Mouse (Mus musculus): ENCODE results near the gene Rtn4r. TPM values are rescaled to one million over a fixed set of nuclear protein-coding genes. Genes with fewer than 3 reads are reported as not detected.
A peak's percentile ranks its signal among the peaks of the same experiment; 100 is the strongest.

The Rtn4r gene
- polyA plus RNA-seq, 1 experiment from 2014 or later = 15.6 TPM

DNA sequence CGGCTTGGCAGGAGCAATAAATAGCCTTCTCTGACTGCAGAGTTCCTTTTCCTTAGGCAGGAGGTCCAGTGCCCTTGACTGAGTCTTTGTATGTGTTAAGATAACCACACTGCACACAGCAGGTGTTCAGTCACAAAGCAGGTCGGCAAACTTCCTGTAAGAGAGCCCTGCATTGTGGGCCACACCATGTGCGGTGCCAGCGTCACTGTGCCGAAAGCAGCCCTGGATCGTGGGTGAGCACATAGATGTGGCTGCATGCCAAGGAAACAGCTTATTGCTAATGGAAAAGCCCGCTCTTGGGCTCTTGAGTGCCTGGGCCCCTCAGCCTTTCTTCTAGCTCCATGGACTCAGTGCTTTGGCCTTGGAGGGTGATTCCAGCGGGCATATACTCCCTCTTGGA is 16.8 kb downstream of the Rtn4r start:
- H3K9ac ChIP-seq (ENCODE audit: low read depth, low read length) = no peak overlapping the region
- 36% methylated on average over 8 of the region's 8 CpGs for WGBS
- no peaks in the 10 kb centered on the region for H3K9me3 ChIP-seq (ENCODE audit: control insufficient read depth, low read length)
- no peaks in the 10 kb centered on the region for H3K27me3 ChIP-seq (replicated peaks; ENCODE audit: control insufficient read depth, insufficient read depth, low read length)
- peak; percentile 28; the same call in 1 of the 2 replicates for ATAC-seq
- H3K4me2 ChIP-seq (ENCODE audit: low read length) = no peak overlapping the region
- H3K4me3 ChIP-seq (ENCODE audit: low read length) = no peak overlapping the region
- H3K4me1 ChIP-seq (ENCODE audit: control insufficient read depth, insufficient read depth, low read depth, low read length) = peaks cover 29% of the 10 kb centered on the region
- H3K27ac ChIP-seq (ENCODE audit: low read depth, low read length) = peak overlapping the region; percentile 51; the same call in 1 of the 2 replicates
- no peaks in the 10 kb centered on the region for H3K36me3 ChIP-seq (ENCODE audit: control insufficient read depth, insufficient read depth, low read length)

DNA sequence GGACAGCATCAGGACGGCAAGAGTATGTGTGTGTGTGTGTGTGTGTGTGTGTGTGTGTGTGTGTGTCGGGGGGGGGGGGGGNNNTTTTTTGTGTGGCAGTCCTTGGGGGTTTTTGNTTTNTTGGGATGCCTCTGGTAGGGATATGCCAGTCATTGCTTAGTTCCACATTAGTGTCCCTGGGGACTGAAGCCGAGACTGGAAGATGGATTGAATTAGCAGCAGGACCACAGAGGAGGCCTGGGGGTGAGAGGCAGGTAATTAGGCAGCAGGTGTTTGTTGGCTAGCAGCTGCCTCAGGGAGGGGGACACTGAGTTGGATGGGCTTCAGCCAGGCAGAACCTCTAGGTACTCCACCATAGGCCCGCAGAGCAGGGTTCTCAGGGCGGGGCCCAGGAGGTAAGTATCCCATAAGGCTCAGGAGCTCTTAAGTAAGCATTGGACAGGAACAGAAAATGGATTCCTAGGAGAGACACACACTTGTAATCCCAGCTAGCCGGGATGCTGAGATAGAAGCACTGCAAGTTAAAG is 18.0 kb downstream of the Rtn4r start:
- Histone ChIP-seq H3K4me2 (ENCODE audit: low read length) (no peak overlapping the region), H3K4me1 (ENCODE audit: control insufficient read depth, insufficient read depth, low read depth, low read length) (peaks cover 34% of the 10 kb centered on the region), H3K9me3 (ENCODE audit: control insufficient read depth, low read length) (no peaks in the 10 kb centered on the region), H3K36me3 (ENCODE audit: control insufficient read depth, insufficient read depth, low read length) (no peaks in the 10 kb centered on the region), H3K4me3 (ENCODE audit: low read length) (no peak overlapping the region), H3K27me3 (replicated peaks; ENCODE audit: control insufficient read depth, insufficient read depth, low read length) (no peaks in the 10 kb centered on the region), H3K27ac (ENCODE audit: low read depth, low read length) (no peak overlapping the region), H3K9ac (ENCODE audit: low read depth, low read length) (no peak overlapping the region; the same call in 1 of the 2 replicates)
- 61% methylated on average over 4 of the region's 6 CpGs for WGBS
- ATAC-seq = no peak

DNA sequence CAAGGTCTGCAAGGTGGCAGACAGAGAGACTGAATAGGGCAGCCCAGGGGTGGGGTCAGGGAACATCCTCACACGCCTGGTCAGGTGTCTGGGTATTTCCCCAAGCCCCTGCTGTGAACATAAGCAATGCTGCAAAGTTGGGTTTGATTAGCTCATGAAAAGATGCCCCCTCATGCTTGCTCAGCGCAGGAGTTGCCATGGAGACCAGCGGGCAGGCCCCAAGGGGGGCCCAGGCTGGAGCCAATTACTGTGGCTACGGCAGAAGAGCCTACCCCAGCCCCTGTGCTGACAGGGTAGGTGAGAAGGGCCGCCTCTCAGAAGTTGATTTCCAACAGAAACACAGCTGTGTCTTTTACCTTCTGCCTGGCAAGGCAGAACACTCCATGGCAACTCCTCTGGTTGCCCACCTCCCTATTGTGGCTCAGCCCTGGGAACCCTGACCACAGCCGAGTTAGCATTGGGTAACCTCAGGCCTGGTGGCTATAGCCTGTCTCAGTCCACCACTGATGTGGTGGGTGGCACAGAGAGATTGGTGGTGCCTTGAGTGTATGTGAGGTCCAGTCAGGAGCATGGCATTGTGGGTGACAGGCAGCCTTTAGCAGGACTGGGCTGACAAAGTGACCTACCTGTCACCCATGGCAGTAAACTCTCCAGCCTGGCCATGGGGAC is 20.9 kb downstream of the Rtn4r start:
- peak; percentile 62 for ATAC-seq
- WGBS = 8% methylated on average over 6 of the region's 6 CpGs

DNA sequence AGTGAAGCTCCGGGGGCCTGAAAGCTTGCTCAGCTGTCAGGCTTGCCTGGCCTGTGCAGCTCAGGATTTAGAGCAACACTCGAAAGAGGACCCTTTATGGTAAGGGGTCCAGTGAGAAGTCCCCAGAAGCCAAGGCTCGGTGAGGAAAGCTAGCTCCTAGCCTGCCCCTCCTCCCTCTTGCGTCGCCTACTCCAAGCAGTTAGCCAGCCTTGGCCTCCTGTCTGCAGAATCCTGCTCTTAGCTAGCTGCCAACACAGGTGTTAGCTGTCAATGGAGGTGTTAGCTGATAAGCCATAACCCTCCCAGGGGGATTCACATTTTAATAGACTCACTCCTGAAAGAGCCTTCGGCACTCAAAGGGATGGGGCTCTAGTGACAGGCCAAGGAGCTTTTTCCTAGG is 21.8 kb downstream of the Rtn4r start:
- Histone ChIP-seq H3K4me2 (ENCODE audit: low read length) (no peak overlapping the region), H3K9ac (ENCODE audit: low read depth, low read length) (no peak overlapping the region), H3K36me3 (ENCODE audit: control insufficient read depth, insufficient read depth, low read length) (peaks cover 3% of the 10 kb centered on the region; the same call in 1 of the 2 replicates), H3K27me3 (replicated peaks; ENCODE audit: control insufficient read depth, insufficient read depth, low read length) (no peaks in the 10 kb centered on the region), H3K27ac (ENCODE audit: low read depth, low read length) (peak overlapping the region; percentile 24; the same call in 1 of the 2 replicates), H3K4me3 (ENCODE audit: low read length) (no peak overlapping the region), H3K9me3 (ENCODE audit: control insufficient read depth, low read length) (no peaks in the 10 kb centered on the region), H3K4me1 (ENCODE audit: control insufficient read depth, insufficient read depth, low read depth, low read length) (peaks cover 31% of the 10 kb centered on the region)
- no peak for ATAC-seq
- 57% methylated on average over 6 of the region's 6 CpGs for WGBS

More for the DNA sequence above, 20.9 kb downstream of the Rtn4r start:
- peaks cover 34% of the 10 kb centered on the region for H3K4me1 ChIP-seq (ENCODE audit: control insufficient read depth, insufficient read depth, low read depth, low read length)
- no peak overlapping the region for H3K4me3 ChIP-seq (ENCODE audit: low read length)
- no peak overlapping the region; the same call in 1 of the 2 replicates for H3K27ac ChIP-seq (ENCODE audit: low read depth, low read length)
- peak overlapping the region; percentile 35 for H3K9ac ChIP-seq (ENCODE audit: low read depth, low read length)
- no peaks in the 10 kb centered on the region for H3K27me3 ChIP-seq (replicated peaks; ENCODE audit: control insufficient read depth, insufficient read depth, low read length)
- no peaks in the 10 kb centered on the region for H3K9me3 ChIP-seq (ENCODE audit: control insufficient read depth, low read length)
- peaks cover 3% of the 10 kb centered on the region; the same call in 1 of the 2 replicates for H3K36me3 ChIP-seq (ENCODE audit: control insufficient read depth, insufficient read depth, low read length)
- H3K4me2 ChIP-seq (ENCODE audit: low read length) = no peak overlapping the region

DNA sequence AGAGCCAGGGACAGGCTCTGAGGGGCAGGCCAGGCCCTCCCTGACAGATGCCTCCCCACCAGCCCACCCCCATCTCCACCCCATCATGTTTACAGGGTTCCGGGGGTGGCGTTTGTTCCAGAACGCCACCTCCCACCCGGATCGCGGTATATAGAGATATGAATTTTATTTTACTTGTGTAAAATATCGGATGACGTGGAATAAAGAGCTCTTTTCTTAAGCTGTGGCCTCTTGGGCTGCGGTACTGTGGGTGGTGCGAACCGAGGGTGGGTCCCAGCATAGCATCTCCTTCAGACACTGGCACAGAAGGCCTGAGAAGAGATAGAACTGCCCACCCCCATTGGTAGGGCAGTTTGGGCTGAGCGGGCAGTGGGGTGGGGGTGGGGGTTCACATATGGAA is 24.7 kb downstream of the Rtn4r start:
- peaks cover 39% of the 10 kb centered on the region for H3K4me1 ChIP-seq (ENCODE audit: control insufficient read depth, insufficient read depth, low read depth, low read length)
- ATAC-seq = no peak
- no peaks in the 10 kb centered on the region for H3K9me3 ChIP-seq (ENCODE audit: control insufficient read depth, low read length)
- H3K36me3 ChIP-seq (ENCODE audit: control insufficient read depth, insufficient read depth, low read length) = peaks cover 3% of the 10 kb centered on the region; the same call in 1 of the 2 replicates
- no peak overlapping the region for H3K9ac ChIP-seq (ENCODE audit: low read depth, low read length)
- no peak overlapping the region for H3K4me3 ChIP-seq (ENCODE audit: low read length)
- no peak overlapping the region for H3K27ac ChIP-seq (ENCODE audit: low read depth, low read length)
- WGBS = 92% methylated on average over 12 of the region's 12 CpGs
- no peak overlapping the region for H3K4me2 ChIP-seq (ENCODE audit: low read length)
- no peaks in the 10 kb centered on the region for H3K27me3 ChIP-seq (replicated peaks; ENCODE audit: control insufficient read depth, insufficient read depth, low read length)

DNA sequence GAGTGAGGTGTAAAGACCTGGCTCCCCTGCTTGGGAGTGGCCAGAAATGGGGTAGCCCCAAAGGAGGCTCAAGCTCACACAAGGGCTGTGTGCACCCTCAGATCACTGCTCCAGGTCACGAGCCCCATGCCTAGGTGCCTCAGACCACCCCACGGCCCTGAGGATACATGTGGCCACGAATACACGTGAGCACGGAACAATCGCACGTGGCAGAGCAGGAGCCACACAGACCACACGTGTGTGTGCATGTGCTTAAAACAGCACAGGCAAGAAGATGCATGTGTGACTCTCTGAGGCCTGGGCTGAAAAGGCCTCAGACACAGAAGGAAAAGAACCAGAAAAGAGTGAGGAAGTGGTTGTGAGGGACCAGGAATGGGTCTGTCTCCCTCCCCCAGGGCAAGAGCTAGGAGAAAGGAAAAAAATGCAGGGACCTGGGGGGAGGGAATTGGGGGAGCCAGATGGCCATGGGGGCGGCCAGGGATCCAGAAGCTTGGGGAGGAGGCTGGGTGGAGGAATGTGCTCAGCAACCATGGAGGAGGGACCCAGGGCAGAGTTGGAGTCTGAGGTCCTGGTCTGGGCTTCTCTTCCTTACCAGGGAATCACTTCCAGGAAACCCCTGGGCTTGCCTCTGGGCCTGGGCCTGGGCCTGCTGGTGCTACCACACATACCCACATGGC is 25.5 kb downstream of the Rtn4r start:
- no peak overlapping the region for H3K4me3 ChIP-seq (ENCODE audit: low read length)
- H3K9me3 ChIP-seq (ENCODE audit: control insufficient read depth, low read length) = no peaks in the 10 kb centered on the region
- no peak overlapping the region for H3K9ac ChIP-seq (ENCODE audit: low read depth, low read length)
- H3K4me2 ChIP-seq (ENCODE audit: low read length) = no peak overlapping the region
- no peak overlapping the region for H3K27ac ChIP-seq (ENCODE audit: low read depth, low read length)
- no peaks in the 10 kb centered on the region for H3K27me3 ChIP-seq (replicated peaks; ENCODE audit: control insufficient read depth, insufficient read depth, low read length)
- no peak for ATAC-seq
- 93% methylated on average over 9 of the region's 9 CpGs for WGBS
- peaks cover 33% of the 10 kb centered on the region for H3K4me1 ChIP-seq (ENCODE audit: control insufficient read depth, insufficient read depth, low read depth, low read length)
- H3K36me3 ChIP-seq (ENCODE audit: control insufficient read depth, insufficient read depth, low read length) = peaks cover 3% of the 10 kb centered on the region; the same call in 1 of the 2 replicates

DNA sequence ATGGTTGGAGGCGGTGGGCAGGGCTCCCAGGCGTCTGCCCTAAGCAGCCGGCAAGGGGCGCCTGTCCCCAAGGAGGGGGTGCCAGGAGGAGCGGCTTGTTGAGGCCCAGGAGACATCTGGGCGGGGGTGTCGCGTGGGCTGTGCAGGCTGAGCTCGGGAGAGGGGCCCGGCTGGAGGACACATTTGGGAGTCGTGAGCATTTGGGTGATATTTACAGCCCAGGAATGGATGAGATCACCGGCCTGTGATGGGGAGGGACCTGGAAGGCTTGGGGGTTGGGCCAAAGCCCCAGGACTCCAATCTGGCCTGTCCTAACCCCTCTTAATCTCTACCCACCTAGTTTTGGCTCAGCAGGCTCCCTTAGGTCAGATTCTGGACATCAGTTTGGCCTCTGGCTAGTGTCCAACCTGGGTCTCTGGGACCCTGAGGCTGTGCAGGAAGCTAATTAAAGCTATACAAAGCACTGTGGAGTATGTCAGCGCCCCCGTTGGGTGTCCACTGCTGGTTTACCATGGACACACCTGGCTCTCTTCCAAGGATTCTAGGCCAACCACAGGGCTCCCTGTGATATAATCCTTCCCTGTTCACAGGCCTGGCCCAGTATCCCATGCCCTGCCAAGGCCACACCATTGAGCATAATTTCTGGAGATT is 27.2 kb downstream of the Rtn4r start:
- peaks cover 16% of the 10 kb centered on the region for H3K4me1 ChIP-seq (ENCODE audit: control insufficient read depth, insufficient read depth, low read depth, low read length)

DNA sequence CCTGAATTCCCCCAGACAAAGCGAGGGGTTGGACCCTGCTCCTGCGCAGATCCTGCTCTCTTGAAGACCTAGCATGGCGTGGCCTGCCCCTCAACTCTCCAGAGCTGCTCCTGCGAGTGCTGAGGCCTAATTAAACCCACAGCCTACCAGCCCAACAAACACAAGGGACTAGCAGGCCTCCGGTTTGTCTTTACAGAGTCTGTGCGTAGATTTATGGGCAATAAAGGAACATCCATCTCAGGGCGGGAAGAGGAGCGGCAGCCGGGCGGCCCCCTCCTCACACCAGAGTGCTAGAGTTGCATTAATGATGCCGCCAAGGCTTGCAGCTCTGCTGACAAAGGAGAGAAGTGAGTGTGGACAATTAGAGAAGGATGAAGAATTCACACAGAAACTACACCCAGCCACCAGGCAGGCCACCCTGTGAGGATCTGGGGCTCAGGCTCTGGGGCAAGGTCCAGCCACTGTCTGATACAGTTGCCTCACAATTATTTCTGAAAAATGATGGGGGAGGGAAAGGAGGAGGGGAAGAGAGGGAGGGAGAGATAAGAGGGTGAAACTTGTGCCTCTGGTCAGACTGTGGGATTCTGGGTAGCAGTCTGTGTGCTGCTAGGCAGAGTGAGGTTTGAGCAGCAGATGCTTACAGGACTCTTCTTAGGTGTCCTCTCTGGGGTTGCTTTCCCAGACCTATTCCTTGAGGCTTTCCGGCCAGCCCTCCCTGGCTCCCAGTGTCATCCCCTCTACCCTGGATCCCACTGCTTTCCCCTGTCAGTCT is 29.3 kb downstream of the Rtn4r start:
- WGBS = 50% methylated on average over 12 of the region's 12 CpGs
- 0 out of 2 replicates have a peak, but pooled peaks have one; percentile 4 for ATAC-seq
- H3K27me3 ChIP-seq (replicated peaks; ENCODE audit: control insufficient read depth, insufficient read depth, low read length) = no peaks in the 10 kb centered on the region
- no peak overlapping the region for H3K9ac ChIP-seq (ENCODE audit: low read depth, low read length)
- no peak overlapping the region for H3K4me3 ChIP-seq (ENCODE audit: low read length)
- peaks cover 23% of the 10 kb centered on the region for H3K4me1 ChIP-seq (ENCODE audit: control insufficient read depth, insufficient read depth, low read depth, low read length)
- no peaks in the 10 kb centered on the region for H3K9me3 ChIP-seq (ENCODE audit: control insufficient read depth, low read length)
- no peak overlapping the region for H3K4me2 ChIP-seq (ENCODE audit: low read length)
- H3K36me3 ChIP-seq (ENCODE audit: control insufficient read depth, insufficient read depth, low read length) = peaks cover 3% of the 10 kb centered on the region; the same call in 1 of the 2 replicates
- H3K27ac ChIP-seq (ENCODE audit: low read depth, low read length) = no peak overlapping the region; the same call in 1 of the 2 replicates

More for the DNA sequence above, 27.2 kb downstream of the Rtn4r start:
- H3K36me3 ChIP-seq (ENCODE audit: control insufficient read depth, insufficient read depth, low read length) = peaks cover 3% of the 10 kb centered on the region; the same call in 1 of the 2 replicates
- H3K27me3 ChIP-seq (replicated peaks; ENCODE audit: control insufficient read depth, insufficient read depth, low read length) = no peaks in the 10 kb centered on the region
- H3K9me3 ChIP-seq (ENCODE audit: control insufficient read depth, low read length) = no peaks in the 10 kb centered on the region
- H3K4me3 ChIP-seq (ENCODE audit: low read length) = no peak overlapping the region
- H3K27ac ChIP-seq (ENCODE audit: low read depth, low read length) = peak overlapping the region; percentile 61
- peak; percentile 66 for ATAC-seq
- H3K9ac ChIP-seq (ENCODE audit: low read depth, low read length) = no peak overlapping the region; the same call in 1 of the 2 replicates
- no peak overlapping the region for H3K4me2 ChIP-seq (ENCODE audit: low read length)
- WGBS = 35% methylated on average over 12 of the region's 14 CpGs

Data from hindbrain, embryonic 16.5 days (tissue).